Comparison of ENCODE assay signal across 9 mouse cellular contexts in the genomic region with DNA sequence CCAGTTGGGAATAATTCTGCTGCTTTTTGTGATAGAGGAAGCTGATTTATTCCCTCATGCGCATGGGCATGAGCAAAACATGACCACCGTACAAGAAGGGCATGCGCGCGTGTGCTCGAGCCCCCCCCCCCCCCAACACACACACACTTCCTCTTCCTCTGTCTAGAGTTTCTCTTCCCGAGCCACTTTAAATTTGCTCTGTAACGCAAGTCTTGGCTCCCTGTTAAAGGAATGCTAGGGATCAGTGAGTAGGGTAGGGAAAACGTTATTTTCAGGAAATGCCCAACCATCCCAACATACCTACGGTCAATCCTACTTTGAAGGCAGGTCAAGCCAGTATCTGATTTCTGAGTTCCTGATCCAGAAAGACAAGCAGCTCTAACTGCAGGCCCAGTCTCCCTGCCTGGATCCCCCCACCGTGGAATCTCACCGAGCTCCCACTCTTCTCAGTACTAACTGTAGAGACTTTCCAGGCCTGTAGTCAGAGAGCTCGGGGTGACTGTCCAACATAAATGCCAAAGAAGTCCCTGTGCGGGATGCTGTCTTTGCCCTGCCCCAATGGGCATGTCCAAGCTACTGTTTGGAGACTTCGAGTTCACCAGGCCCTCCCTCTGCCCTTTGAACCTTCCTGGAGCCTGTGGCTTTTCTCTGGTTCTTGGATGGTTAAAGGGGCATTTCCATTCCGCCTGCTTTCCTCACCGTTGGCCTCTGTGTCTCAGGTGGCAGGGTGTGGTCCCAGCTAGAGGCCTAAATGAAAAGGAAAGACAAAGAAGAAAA. TPM values are rescaled to one million over a fixed set of nuclear protein-coding genes. Genes with fewer than 3 reads are reported as not detected.
A peak's percentile ranks its signal among the peaks of the same experiment; 100 is the strongest.
DNase-seq lines count a peak whose midpoint lies in the region; ATAC-seq and TF ChIP-seq lines count a peak whose summit lies in the region.
"Had no signal": no experiment of that assay in that cellular context is flagged by ENCODE, and none has a peak within 500 bp of the region (broad histone marks: within the 10 kb centered on the region; RNA-seq: fewer than 3 reads in every experiment).

No protein-coding gene starts in this region.

- TF ChIP-seq POLR2A in bone marrow macrophage, adult 2 months (IDR thresholded peaks at IDR 0.05; ENCODE audit: borderline replicate concordance, low read depth, low read length): no peak

- H3K9me3 ChIP-seq in heart, embryonic 10.5 days: no peaks in the 10 kb centered on the region
- no peaks in the 10 kb centered on the region for H3K9me3 ChIP-seq in kidney, embryonic 16.5 days (ENCODE audit: low read length)
- no peaks in the 10 kb centered on the region for H3K9me3 ChIP-seq in forebrain, postnatal 0 days (ENCODE audit: low read length)

- WGBS in heart, embryonic 10.5 days: 80% methylated on average over 17 of the region's 17 CpGs
- 40% methylated on average over 17 of the region's 17 CpGs for WGBS in kidney, embryonic 16.5 days
- WGBS in forebrain, postnatal 0 days: 80% methylated on average over 17 of the region's 17 CpGs

- intact Hi-C loops in heart, postnatal 14 days (cut with DNase I): loop anchor here (1.0 to 2.0 kb wide), 2 partner anchors 63 to 346 kb away; no protein-coding TSS in a partner anchor

- no peak; the same call in 1 of the 2 replicates for TF ChIP-seq CTCF in bone marrow macrophage, adult 2 months (IDR thresholded peaks at IDR 0.05; ENCODE audit: low read depth, low read length)
- no peak for TF ChIP-seq CTCF in forebrain, postnatal 0 days (IDR thresholded peaks at IDR 0.05; ENCODE audit: low read depth)

- H3K4me2 ChIP-seq in kidney, embryonic 16.5 days (replicated peaks; ENCODE audit: low read depth, low read length): peak overlapping the region; percentile 37
- no peak overlapping the region for H3K4me2 ChIP-seq in forebrain, postnatal 0 days (ENCODE audit: low read depth)

- H3K27ac ChIP-seq in heart, embryonic 10.5 days: no peak overlapping the region
- peak overlapping the region; percentile 60 for H3K27ac ChIP-seq in bone marrow macrophage, adult 2 months (ENCODE audit: insufficient read depth, low read depth, low read length)
- H3K27ac ChIP-seq in kidney, embryonic 16.5 days (ENCODE audit: low read length): peak overlapping the region; percentile 38; the same call in 1 of the 2 replicates
- H3K27ac ChIP-seq in forebrain, postnatal 0 days (ENCODE audit: low read depth, low read length): no peak overlapping the region

- ATAC-seq in kidney, embryonic 16.5 days (ENCODE audit: low FRiP score, low TSS enrichment): peak; percentile 50
- no peak for ATAC-seq in forebrain, postnatal 0 days

- no peaks in the 10 kb centered on the region for H3K36me3 ChIP-seq in heart, embryonic 10.5 days
- H3K36me3 ChIP-seq in kidney, embryonic 16.5 days (ENCODE audit: insufficient read depth, low read length): no peaks in the 10 kb centered on the region
- H3K36me3 ChIP-seq in splenic B cell, adult 2 months (ENCODE audit: control insufficient read depth, insufficient read depth, low read length, poor library complexity, severe bottlenecking): no peaks in the 10 kb centered on the region
- no peaks in the 10 kb centered on the region for H3K36me3 ChIP-seq in forebrain, postnatal 0 days (ENCODE audit: insufficient read depth)

- DNase-seq in heart, embryonic 10.5 days (ENCODE audit: low spot score): peak; percentile 73
- DNase-seq in heart, postnatal 14 days: no peak
- peak; percentile 69 for DNase-seq in splenic B cell, adult 2 months (ENCODE audit: low read depth, low spot score)
- DNase-seq in c-Kit-positive CD71-positive TER-119-positive erythroid progenitor cells, embryonic 14.5 days (ENCODE audit: low spot score): no peak
- DNase-seq in cerebellum, postnatal 4 days (ENCODE audit: low spot score in 2 of 2): no peak
- no peak for DNase-seq in forebrain, postnatal 0 days

- H3K27me3 ChIP-seq in heart, embryonic 10.5 days (ENCODE audit: insufficient read depth, poor library complexity, severe bottlenecking): no peaks in the 10 kb centered on the region
- H3K27me3 ChIP-seq in kidney, embryonic 16.5 days (ENCODE audit: insufficient read depth, low read length): no peaks in the 10 kb centered on the region
- no peaks in the 10 kb centered on the region for H3K27me3 ChIP-seq in splenic B cell, adult 2 months (ENCODE audit: control insufficient read depth, insufficient read depth, low read length, poor library complexity, severe bottlenecking)
- H3K27me3 ChIP-seq in forebrain, postnatal 0 days (ENCODE audit: insufficient read depth, low read length): no peaks in the 10 kb centered on the region

- H3K4me3 ChIP-seq in heart, embryonic 10.5 days: no peak overlapping the region
- H3K4me3 ChIP-seq in bone marrow macrophage, adult 2 months (ENCODE audit: insufficient read depth, low read length): peak overlapping the region; percentile 35
- no peak overlapping the region for H3K4me3 ChIP-seq in kidney, embryonic 16.5 days (ENCODE audit: low read length)
- no peak overlapping the region for H3K4me3 ChIP-seq in forebrain, postnatal 0 days (ENCODE audit: low read depth, low read length)

- peak overlapping the region; percentile 16; the same call in 1 of the 2 replicates for H3K9ac ChIP-seq in kidney, embryonic 16.5 days (replicated peaks; ENCODE audit: low read length)
- no peak overlapping the region for H3K9ac ChIP-seq in forebrain, postnatal 0 days

- H3K4me1 ChIP-seq in heart, embryonic 10.5 days: no peaks in the 10 kb centered on the region
- H3K4me1 ChIP-seq in bone marrow macrophage, adult 2 months (ENCODE audit: control insufficient read depth, insufficient read depth, low read length): peaks cover 5% of the 10 kb centered on the region
- H3K4me1 ChIP-seq in kidney, embryonic 16.5 days (ENCODE audit: insufficient read depth, low read length): peaks cover 9% of the 10 kb centered on the region
- no peaks in the 10 kb centered on the region for H3K4me1 ChIP-seq in forebrain, postnatal 0 days (ENCODE audit: insufficient read depth)

RNA-seq across cellular contexts. Expression of a gene that starts 33.3 kb away (rescaled TPM):
- polyA plus RNA-seq in heart, embryonic 10.5 days (2016; fragmentation: Nextera tagmentation; extraction: Ambion mirVana): 7.4 and 33.9 TPM in 2 replicates
- under 1 TPM; 0.32 to 0.48 TPM for total RNA-seq in heart, postnatal 14 days (2021)
- polyA plus RNA-seq in bone marrow macrophage, adult 2 months (2012; ENCODE audit: insufficient read depth, insufficient read length, missing spikeins): not detected in 2 replicates
- 313 and 317 TPM in 2 replicates for polyA plus RNA-seq in kidney, embryonic 16.5 days (2015; fragmentation: Nextera tagmentation; extraction: Ambion mirVana)
- 0.69 and 1.6 TPM in 2 replicates for total RNA-seq in forebrain, postnatal 0 days (2014; rRNA removed)
- polyA plus RNA-seq in forebrain, postnatal 0 days (2015; fragmentation: Nextera tagmentation; extraction: Ambion mirVana): 1.6 and 1.9 TPM in 2 replicates
- total RNA-seq: gastrocnemius, adult 18-20 months had no signal

Comparison
In these comparisons a context has a peak if more than half of its experiments do, and no peak if none do; other contexts are left out.
1. DNase-seq: peak in heart, embryonic 10.5 days (single experiment) and splenic B cell, adult 2 months (single experiment); none in heart, postnatal 14 days (0 of 2), c-Kit-positive CD71-positive TER-119-positive erythroid progenitor cells, embryonic 14.5 days (single experiment), cerebellum, postnatal 4 days (0 of 2) and forebrain, postnatal 0 days (single experiment).
2. H3K27ac ChIP-seq: peak in bone marrow macrophage, adult 2 months (single experiment) and kidney, embryonic 16.5 days (single experiment); none in heart, embryonic 10.5 days (single experiment) and forebrain, postnatal 0 days (single experiment).